10 mouse cellular contexts compared by ENCODE assay signal in the genomic region with DNA sequence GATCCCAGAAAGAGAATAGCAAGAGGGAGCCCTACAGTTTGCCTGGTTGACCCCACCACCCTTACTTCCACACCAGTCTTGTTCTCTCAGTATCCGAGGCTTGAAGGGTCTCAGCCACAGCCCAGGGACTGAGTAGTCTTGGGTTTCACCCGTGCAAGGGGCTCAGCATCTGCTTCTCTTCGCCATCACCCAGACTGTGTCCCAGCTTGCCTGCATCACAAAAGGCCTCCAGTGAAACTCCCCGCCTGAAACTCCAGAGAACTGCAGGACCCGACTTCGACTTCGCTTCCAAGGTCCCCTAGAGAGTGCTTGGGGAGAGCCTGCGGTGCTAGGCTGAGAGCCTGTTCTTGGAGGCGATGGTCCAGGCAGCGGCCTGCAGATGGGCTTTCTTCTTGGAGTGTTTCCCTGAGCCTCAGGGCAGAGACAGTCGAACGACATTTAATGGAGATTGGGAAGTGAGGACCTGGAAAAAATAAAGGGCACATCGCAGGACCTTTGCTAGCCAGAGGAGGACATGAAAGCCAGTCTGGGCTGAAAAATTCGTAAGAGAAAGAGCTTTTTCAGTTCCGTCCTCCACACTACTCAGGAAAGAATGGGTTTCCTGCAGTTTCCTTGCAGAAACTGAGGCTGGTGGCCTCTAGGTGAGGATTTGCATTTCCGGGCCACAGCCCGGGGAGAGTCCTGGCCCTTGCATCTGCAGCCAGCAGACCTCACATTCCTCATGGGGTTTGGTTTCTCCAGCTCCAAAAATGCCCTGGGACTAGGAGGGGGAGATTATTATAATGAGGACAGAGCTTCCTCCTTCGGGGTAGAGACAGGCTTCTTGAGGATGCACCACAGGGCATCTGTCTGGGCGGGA. TPM values are rescaled to one million over a fixed set of nuclear protein-coding genes. Genes with fewer than 3 reads are reported as not detected.
DNase-seq lines count a peak whose midpoint lies in the region; ATAC-seq and TF ChIP-seq lines count a peak whose summit lies in the region.
"Had no signal": no experiment of that assay in that cellular context is flagged by ENCODE, and none has a peak within 500 bp of the region (broad histone marks: within the 10 kb centered on the region; RNA-seq: fewer than 3 reads in every experiment).

No protein-coding gene starts in this region.

- DNase-seq in cerebellum, adult 2 months = peak; percentile 9 to 34
- DNase-seq in kidney, postnatal 25 days = no peak
- peak; percentile 33 for DNase-seq in embryonic facial prominence, embryonic 11.5 days (ENCODE audit: low spot score)
- peak; percentile 51 for DNase-seq in neural tube, embryonic 11.5 days (ENCODE audit: low spot score)
- no peak for DNase-seq in urinary bladder, postnatal 10 days (ENCODE audit: low spot score)
- DNase-seq in c-Kit-positive CD71-positive TER-119-positive erythroid progenitor cells, embryonic 14.5 days (ENCODE audit: low spot score) = no peak
- DNase-seq: heart, adult 2 months had no signal

- no peak for TF ChIP-seq POLR2A in cerebellum, adult 2 months (IDR thresholded peaks at IDR 0.05; ENCODE audit: borderline replicate concordance, insufficient read depth, low read length)

- no peaks in the 10 kb centered on the region for H3K9me3 ChIP-seq in kidney, embryonic 15.5 days (replicated peaks)
- no peaks in the 10 kb centered on the region for H3K9me3 ChIP-seq in embryonic facial prominence, embryonic 11.5 days (replicated peaks; ENCODE audit: control insufficient read depth, low read length)
- no peaks in the 10 kb centered on the region for H3K9me3 ChIP-seq in neural tube, embryonic 11.5 days (ENCODE audit: control insufficient read depth, low read length)
- H3K9me3 ChIP-seq: lung, embryonic 15.5 days had no signal

- ATAC-seq in cerebellum, adult (ENCODE audit: insufficient number of reproducible peaks, low FRiP score, low TSS enrichment) = no peak
- no peak for ATAC-seq in kidney, embryonic 15.5 days (replicated peaks; ENCODE audit: low FRiP score)
- no peak for ATAC-seq in embryonic facial prominence, embryonic 11.5 days (replicated peaks; ENCODE audit: insufficient number of reproducible peaks, low FRiP score, low TSS enrichment, low read depth)
- no peak for ATAC-seq in neural tube, embryonic 11.5 days (ENCODE audit: insufficient read depth, low FRiP score, low TSS enrichment)

- H3K4me2 ChIP-seq in kidney, embryonic 15.5 days = no peak overlapping the region
- no peak overlapping the region for H3K4me2 ChIP-seq in embryonic facial prominence, embryonic 11.5 days (ENCODE audit: low read depth, low read length)
- no peak overlapping the region for H3K4me2 ChIP-seq in neural tube, embryonic 11.5 days (ENCODE audit: low read depth)
- H3K4me2 ChIP-seq: lung, embryonic 15.5 days had no signal

- no peak overlapping the region for H3K9ac ChIP-seq in kidney, embryonic 15.5 days
- H3K9ac ChIP-seq in embryonic facial prominence, embryonic 11.5 days (replicated peaks; ENCODE audit: low read length) = no peak overlapping the region
- no peak overlapping the region for H3K9ac ChIP-seq in neural tube, embryonic 11.5 days (ENCODE audit: low read length)
- H3K9ac ChIP-seq: lung, embryonic 15.5 days had no signal

- 17% methylated on average over 19 of the region's 19 CpGs for WGBS in cerebellum, adult 2 months
- WGBS in kidney, embryonic 15.5 days = 6% methylated on average over 19 of the region's 19 CpGs
- WGBS in embryonic facial prominence, embryonic 11.5 days = 1% methylated on average over 19 of the region's 19 CpGs
- 3% methylated on average over 19 of the region's 19 CpGs for WGBS in neural tube, embryonic 11.5 days

- no peak for TF ChIP-seq CTCF in cerebellum, adult 2 months (IDR thresholded peaks at IDR 0.05; ENCODE audit: borderline replicate concordance, insufficient read depth, low read depth, low read length)

- no peaks in the 10 kb centered on the region for H3K36me3 ChIP-seq in kidney, embryonic 15.5 days
- H3K36me3 ChIP-seq in embryonic facial prominence, embryonic 11.5 days (replicated peaks; ENCODE audit: control insufficient read depth, insufficient read depth, low read depth, low read length) = no peaks in the 10 kb centered on the region
- no peaks in the 10 kb centered on the region for H3K36me3 ChIP-seq in neural tube, embryonic 11.5 days (ENCODE audit: control insufficient read depth, insufficient read depth, low read length)
- H3K36me3 ChIP-seq: lung, embryonic 15.5 days had no signal

- H3K4me1 ChIP-seq in cerebellum, adult 2 months (ENCODE audit: control insufficient read depth, insufficient read depth, low read length) = peaks cover 6% of the 10 kb centered on the region
- H3K4me1 ChIP-seq in kidney, embryonic 15.5 days = peaks cover 57% of the 10 kb centered on the region
- H3K4me1 ChIP-seq in embryonic facial prominence, embryonic 11.5 days (ENCODE audit: control insufficient read depth, insufficient read depth, low read length) = peaks cover 5% of the 10 kb centered on the region; the same call in 1 of the 2 replicates
- H3K4me1 ChIP-seq in neural tube, embryonic 11.5 days (ENCODE audit: control insufficient read depth, insufficient read depth, low read length) = peaks cover 14% of the 10 kb centered on the region

- H3K4me3 ChIP-seq in cerebellum, adult 2 months (replicated peaks; ENCODE audit: insufficient read depth, low read depth, low read length) = no peak overlapping the region
- H3K4me3 ChIP-seq in kidney, embryonic 15.5 days (replicated peaks) = 0 out of 2 replicates have a peak overlapping the region, but pooled peaks have one; percentile 1
- no peak overlapping the region for H3K4me3 ChIP-seq in embryonic facial prominence, embryonic 11.5 days (ENCODE audit: low read depth, low read length)
- H3K4me3 ChIP-seq in neural tube, embryonic 11.5 days (ENCODE audit: low read depth, low read length) = no peak overlapping the region
- H3K4me3 ChIP-seq: heart, adult 2 months; lung, embryonic 15.5 days had no signal

- peaks cover 27% of the 10 kb centered on the region; the same call in 1 of the 2 replicates for H3K27me3 ChIP-seq in cerebellum, adult 2 months (ENCODE audit: control insufficient read depth, insufficient read depth, low read length)
- peaks cover 86% of the 10 kb centered on the region for H3K27me3 ChIP-seq in kidney, embryonic 15.5 days
- H3K27me3 ChIP-seq in embryonic facial prominence, embryonic 11.5 days (ENCODE audit: control insufficient read depth, insufficient read depth, low read length) = peaks cover 75% of the 10 kb centered on the region
- H3K27me3 ChIP-seq in neural tube, embryonic 11.5 days (ENCODE audit: control insufficient read depth, insufficient read depth, low read length) = peaks cover 86% of the 10 kb centered on the region

- no peak overlapping the region for H3K27ac ChIP-seq in cerebellum, adult 2 months (ENCODE audit: insufficient read depth, low read length)
- H3K27ac ChIP-seq in kidney, embryonic 15.5 days = no peak overlapping the region
- H3K27ac ChIP-seq in embryonic facial prominence, embryonic 11.5 days (replicated peaks; ENCODE audit: low read depth, low read length) = no peak overlapping the region
- H3K27ac ChIP-seq in neural tube, embryonic 11.5 days (ENCODE audit: low read depth, low read length) = no peak overlapping the region
- H3K27ac ChIP-seq: heart, adult 2 months; lung, embryonic 15.5 days had no signal

RNA-seq across cellular contexts. Expression of a gene that starts 11.8 kb away (rescaled TPM):
- 7.1 and 9.2 TPM in 2 replicates for polyA plus RNA-seq in cerebellum, adult 2 months (2012; rRNA removed)
- not detected in 2 replicates for polyA plus RNA-seq in kidney, embryonic 15.5 days (2015; fragmentation: Nextera tagmentation; extraction: Ambion mirVana)
- polyA plus RNA-seq in embryonic facial prominence, embryonic 11.5 days (2014; fragmentation: Nextera tagmentation; extraction: Ambion mirVana) = 0.17 and 0.53 TPM in 2 replicates
- 7.6 and 7.7 TPM in 2 replicates for polyA plus RNA-seq in neural tube, embryonic 11.5 days (2014; fragmentation: Nextera tagmentation; extraction: Ambion mirVana)
- polyA plus RNA-seq: lung, embryonic 15.5 days had no signal

Comparison
In these comparisons a context has a peak if more than half of its experiments do, and no peak if none do; other contexts are left out.
1. DNase-seq: peak in cerebellum, adult 2 months (2 of 2), embryonic facial prominence, embryonic 11.5 days (single experiment) and neural tube, embryonic 11.5 days (single experiment); none in kidney, postnatal 25 days (0 of 2), urinary bladder, postnatal 10 days (single experiment) and c-Kit-positive CD71-positive TER-119-positive erythroid progenitor cells, embryonic 14.5 days (single experiment).